Comparison of ENCODE assay signal across 15 mouse cellular contexts in genomic region chr17:63771111-63771510, GRCm38 (mm10).
"Had no signal": no experiment of that assay in that cellular context is flagged by ENCODE, and none has a peak within 500 bp of the region (broad histone marks: within the 10 kb centered on the region; RNA-seq: fewer than 3 reads in every experiment).

No protein-coding gene starts in this region.

- ATAC-seq: hindbrain, postnatal 0 days; intestine, embryonic 16.5 days had no signal

- DNase-seq: gastrocnemius, postnatal 14 days; heart, adult 18-20 months; heart, postnatal 14 days; heart, postnatal 36 days; kidney, adult 11 months; kidney, adult 2 months; kidney, adult 9 months; kidney, postnatal 14 days; kidney, postnatal 36 days; layer of hippocampus, adult 9-11 months; layer of hippocampus, postnatal 36 days; liver; liver, embryonic 13.5 days had no signal
